Mouse (Mus musculus): Measurements from ENCODE around the gene Serp2. TPM values are rescaled to one million over a fixed set of nuclear protein-coding genes. Genes with fewer than 3 reads are reported as not detected.

The Serp2 gene
- 24.4 TPM in 2 replicates for polyA plus RNA-seq (2014; fragmentation: Nextera tagmentation; extraction: Ambion mirVana)

DNA sequence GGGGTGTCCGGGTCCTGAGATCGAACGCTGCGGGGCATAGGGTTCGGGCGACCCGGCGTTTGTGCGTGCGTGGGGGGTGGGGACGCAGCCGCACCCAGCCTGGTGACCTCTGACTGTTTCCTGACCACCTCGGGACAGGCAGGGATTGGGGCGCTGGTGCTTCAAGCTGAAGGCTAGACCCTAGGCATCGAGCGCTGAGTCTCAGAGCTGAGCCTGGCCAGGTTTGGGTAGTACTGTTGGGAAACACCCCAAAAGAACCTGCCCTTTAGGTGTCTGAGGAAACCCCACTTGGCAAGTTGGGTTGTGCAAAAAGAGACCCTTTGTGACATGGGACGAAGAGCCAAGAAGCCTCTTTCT lies at the start of gene Serp2:
Gene Serp2, minus strand, starts transcription at position 38 of the 357 bp plus-strand sequence.
- Histone ChIP-seq H3K9me3 (replicated peaks; ENCODE audit: control insufficient read depth, low read length) (no peaks in the 10 kb centered on the region), H3K36me3 (ENCODE audit: control insufficient read depth, insufficient read depth, low read length) (no peaks in the 10 kb centered on the region), H3K9ac (ENCODE audit: low read depth, low read length) (peak within 1 kb of the TSS; percentile 80), H3K4me1 (ENCODE audit: control insufficient read depth, insufficient read depth, low read length) (peaks cover 15% of the 10 kb centered on the region), H3K4me3 (ENCODE audit: low read depth, low read length) (peak within 1 kb of the TSS; percentile 71), H3K27ac (ENCODE audit: low read depth, low read length) (peak within 1 kb of the TSS; percentile 66), H3K4me2 (peak within 1 kb of the TSS; percentile 94), H3K27me3 (ENCODE audit: control insufficient read depth, insufficient read depth, low read length) (no peaks in the 10 kb centered on the region)
- ATAC-seq (replicated peaks; ENCODE audit: insufficient number of reproducible peaks, low FRiP score, low TSS enrichment), result no peak
- 10% methylated on average over 17 of the region's 17 CpGs for WGBS (ENCODE audit: insufficient replicate concordance)

DNA sequence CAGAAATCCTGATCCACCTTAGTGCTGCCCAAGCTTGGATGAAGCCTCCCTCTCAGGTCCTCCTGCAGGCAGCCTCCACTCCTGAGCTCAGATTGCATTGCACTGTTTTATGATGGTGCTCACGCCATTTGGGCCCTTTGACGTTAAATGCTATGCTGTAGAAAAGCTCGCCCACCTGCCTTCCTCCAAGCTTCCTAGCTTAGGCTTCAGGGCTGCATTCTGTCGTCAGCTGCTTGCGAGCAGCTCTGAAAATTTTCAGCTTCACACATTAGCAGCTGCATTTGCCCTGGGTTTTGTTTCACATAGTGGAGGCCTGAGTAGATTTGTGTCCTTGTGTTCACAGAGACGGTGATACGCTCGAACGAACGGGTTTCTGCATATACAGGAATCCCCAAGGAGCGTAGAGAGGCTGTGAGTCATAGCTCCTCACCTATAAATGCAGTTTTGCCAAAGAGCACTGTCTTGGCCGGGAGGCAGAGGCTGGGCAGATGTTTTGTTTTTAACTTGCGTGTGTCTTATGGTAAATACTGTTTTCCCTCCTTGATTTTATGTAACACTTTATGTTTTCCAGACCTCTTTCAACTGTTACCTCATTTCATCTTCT lies 49.3 kb upstream of the Serp2 start:
- H3K9me3 ChIP-seq (replicated peaks; ENCODE audit: control insufficient read depth, low read length), result no peaks in the 10 kb centered on the region
- H3K4me3 ChIP-seq (ENCODE audit: low read depth, low read length), result no peak overlapping the region
- no peak for ATAC-seq (replicated peaks; ENCODE audit: insufficient number of reproducible peaks, low FRiP score, low TSS enrichment)
- H3K27me3 ChIP-seq (ENCODE audit: control insufficient read depth, insufficient read depth, low read length), result no peaks in the 10 kb centered on the region
- H3K4me1 ChIP-seq (ENCODE audit: control insufficient read depth, insufficient read depth, low read length), result peaks cover 7% of the 10 kb centered on the region; the same call in 1 of the 2 replicates
- H3K4me2 ChIP-seq, result no peak overlapping the region
- no peaks in the 10 kb centered on the region for H3K36me3 ChIP-seq (ENCODE audit: control insufficient read depth, insufficient read depth, low read length)
- WGBS (ENCODE audit: insufficient replicate concordance), result 72% methylated on average over 13 of the region's 13 CpGs
- H3K27ac ChIP-seq (ENCODE audit: low read depth, low read length), result no peak overlapping the region
- no peak overlapping the region for H3K9ac ChIP-seq (ENCODE audit: low read depth, low read length)

DNA sequence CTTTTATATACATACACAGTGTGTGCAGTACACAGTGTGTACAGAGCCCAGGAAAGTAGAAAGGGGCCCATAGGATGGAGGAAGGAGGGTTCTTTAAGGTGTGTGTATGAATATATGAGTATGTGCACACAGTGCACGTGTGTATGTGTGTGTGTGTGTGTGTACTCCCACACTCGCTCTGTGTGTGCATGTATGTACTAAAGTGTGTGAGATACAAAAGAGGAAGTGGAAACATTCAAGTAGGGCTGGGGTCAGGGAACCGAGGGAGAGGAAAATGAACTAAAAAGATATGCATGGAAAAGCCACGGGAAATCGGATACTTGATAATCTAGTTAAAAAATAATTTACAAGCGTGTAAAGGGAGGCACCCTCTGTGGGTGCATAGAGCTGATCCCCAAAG lies 47.3 kb upstream of the Serp2 start:
- no peak overlapping the region for H3K4me2 ChIP-seq
- no peak overlapping the region for H3K4me3 ChIP-seq (ENCODE audit: low read depth, low read length)
- no peaks in the 10 kb centered on the region for H3K36me3 ChIP-seq (ENCODE audit: control insufficient read depth, insufficient read depth, low read length)
- H3K27ac ChIP-seq (ENCODE audit: low read depth, low read length), result no peak overlapping the region
- H3K9me3 ChIP-seq (replicated peaks; ENCODE audit: control insufficient read depth, low read length), result no peaks in the 10 kb centered on the region
- no peak for ATAC-seq (replicated peaks; ENCODE audit: insufficient number of reproducible peaks, low FRiP score, low TSS enrichment)
- 75% methylated on average over 6 of the region's 6 CpGs for WGBS (ENCODE audit: insufficient replicate concordance)
- no peaks in the 10 kb centered on the region for H3K27me3 ChIP-seq (ENCODE audit: control insufficient read depth, insufficient read depth, low read length)
- peaks cover 9% of the 10 kb centered on the region; the same call in 1 of the 2 replicates for H3K4me1 ChIP-seq (ENCODE audit: control insufficient read depth, insufficient read depth, low read length)
- H3K9ac ChIP-seq (ENCODE audit: low read depth, low read length), result no peak overlapping the region

DNA sequence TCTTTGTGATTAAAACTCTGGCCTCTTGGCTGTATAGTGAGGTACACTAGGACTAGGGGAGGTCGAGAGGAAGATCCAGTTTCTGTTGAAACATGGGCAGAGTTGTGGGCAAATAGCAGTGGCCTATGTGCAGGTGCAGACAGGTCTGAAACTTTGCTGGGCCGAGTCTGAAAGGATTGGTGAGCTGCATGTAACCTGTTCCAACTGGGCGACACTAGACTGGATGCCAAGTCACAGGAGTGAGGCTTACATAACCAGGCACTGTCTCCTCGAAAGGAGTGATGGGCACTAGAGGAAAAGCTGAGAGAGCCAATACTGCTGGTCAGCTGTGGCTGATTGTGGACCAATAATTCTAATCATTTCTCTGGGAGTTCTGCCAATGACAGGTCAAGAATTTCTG lies 45.0 kb upstream of the Serp2 start:
- WGBS (ENCODE audit: insufficient replicate concordance), result 82% methylated on average over 4 of the region's 4 CpGs
- H3K4me1 ChIP-seq (ENCODE audit: control insufficient read depth, insufficient read depth, low read length), result peaks cover 13% of the 10 kb centered on the region
- H3K36me3 ChIP-seq (ENCODE audit: control insufficient read depth, insufficient read depth, low read length), result no peaks in the 10 kb centered on the region
- H3K27ac ChIP-seq (ENCODE audit: low read depth, low read length), result no peak overlapping the region
- H3K4me2 ChIP-seq, result no peak overlapping the region
- no peak overlapping the region for H3K9ac ChIP-seq (ENCODE audit: low read depth, low read length)
- H3K27me3 ChIP-seq (ENCODE audit: control insufficient read depth, insufficient read depth, low read length), result no peaks in the 10 kb centered on the region
- no peaks in the 10 kb centered on the region for H3K9me3 ChIP-seq (replicated peaks; ENCODE audit: control insufficient read depth, low read length)
- H3K4me3 ChIP-seq (ENCODE audit: low read depth, low read length), result no peak overlapping the region
- no peak for ATAC-seq (replicated peaks; ENCODE audit: insufficient number of reproducible peaks, low FRiP score, low TSS enrichment)

DNA sequence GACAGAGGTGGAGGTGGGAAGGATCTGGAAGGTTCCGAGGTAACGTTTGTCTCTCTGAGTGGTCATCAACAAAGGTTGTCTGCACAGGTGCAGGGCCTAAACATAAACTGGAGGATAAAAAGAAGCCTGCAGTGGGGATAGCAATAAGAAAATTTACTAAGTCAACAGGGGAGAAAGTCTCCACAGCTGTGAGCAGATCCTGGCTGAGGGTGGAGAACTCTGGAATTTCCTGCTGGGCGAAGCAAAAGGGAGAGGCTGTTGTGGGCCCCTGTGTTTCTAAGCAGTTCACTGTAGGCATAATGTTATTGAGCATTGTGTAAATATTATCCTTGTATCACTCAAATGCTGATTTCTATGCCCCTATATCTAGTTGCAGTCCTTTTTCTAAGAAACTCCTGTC lies 43.7 kb upstream of the Serp2 start:
- Histone ChIP-seq H3K27me3 (ENCODE audit: control insufficient read depth, insufficient read depth, low read length) (no peaks in the 10 kb centered on the region), H3K4me2 (no peak overlapping the region), H3K9me3 (replicated peaks; ENCODE audit: control insufficient read depth, low read length) (no peaks in the 10 kb centered on the region), H3K9ac (ENCODE audit: low read depth, low read length) (no peak overlapping the region), H3K4me1 (ENCODE audit: control insufficient read depth, insufficient read depth, low read length) (peaks cover 11% of the 10 kb centered on the region), H3K4me3 (ENCODE audit: low read depth, low read length) (no peak overlapping the region), H3K36me3 (ENCODE audit: control insufficient read depth, insufficient read depth, low read length) (no peaks in the 10 kb centered on the region), H3K27ac (ENCODE audit: low read depth, low read length) (no peak overlapping the region)
- WGBS (ENCODE audit: insufficient replicate concordance), result 72% methylated on average over 3 of the region's 3 CpGs
- ATAC-seq (replicated peaks; ENCODE audit: insufficient number of reproducible peaks, low FRiP score, low TSS enrichment), result no peak

DNA sequence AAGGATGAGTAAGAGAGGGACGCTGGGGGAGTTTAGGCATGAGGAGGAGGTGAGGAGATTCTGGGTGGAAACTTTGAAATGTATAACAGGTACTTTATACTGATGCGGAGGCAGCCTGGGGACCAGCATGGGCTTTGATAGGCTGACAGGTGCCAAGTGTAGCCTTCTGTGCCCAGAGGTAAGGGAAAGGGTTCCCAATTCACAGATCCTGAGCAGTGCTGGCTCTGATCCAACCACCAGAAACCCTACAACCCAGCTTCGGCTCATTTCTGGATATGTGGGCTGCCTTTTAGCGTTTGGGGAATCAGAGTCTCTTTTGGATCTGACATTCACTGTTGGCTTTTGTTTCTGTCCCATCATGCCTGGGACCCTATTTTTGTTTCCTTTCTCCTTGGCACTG lies 43.0 kb upstream of the Serp2 start:
- no peak overlapping the region for H3K27ac ChIP-seq (ENCODE audit: low read depth, low read length)
- peaks cover 8% of the 10 kb centered on the region for H3K4me1 ChIP-seq (ENCODE audit: control insufficient read depth, insufficient read depth, low read length)
- H3K4me2 ChIP-seq, result peak overlapping the region; percentile 61
- no peaks in the 10 kb centered on the region for H3K27me3 ChIP-seq (ENCODE audit: control insufficient read depth, insufficient read depth, low read length)
- H3K9me3 ChIP-seq (replicated peaks; ENCODE audit: control insufficient read depth, low read length), result no peaks in the 10 kb centered on the region
- ATAC-seq (replicated peaks; ENCODE audit: insufficient number of reproducible peaks, low FRiP score, low TSS enrichment), result no peak
- WGBS (ENCODE audit: insufficient replicate concordance), result 38% methylated on average over 4 of the region's 4 CpGs
- H3K9ac ChIP-seq (ENCODE audit: low read depth, low read length), result no peak overlapping the region
- no peaks in the 10 kb centered on the region for H3K36me3 ChIP-seq (ENCODE audit: control insufficient read depth, insufficient read depth, low read length)
- no peak overlapping the region for H3K4me3 ChIP-seq (ENCODE audit: low read depth, low read length)

DNA sequence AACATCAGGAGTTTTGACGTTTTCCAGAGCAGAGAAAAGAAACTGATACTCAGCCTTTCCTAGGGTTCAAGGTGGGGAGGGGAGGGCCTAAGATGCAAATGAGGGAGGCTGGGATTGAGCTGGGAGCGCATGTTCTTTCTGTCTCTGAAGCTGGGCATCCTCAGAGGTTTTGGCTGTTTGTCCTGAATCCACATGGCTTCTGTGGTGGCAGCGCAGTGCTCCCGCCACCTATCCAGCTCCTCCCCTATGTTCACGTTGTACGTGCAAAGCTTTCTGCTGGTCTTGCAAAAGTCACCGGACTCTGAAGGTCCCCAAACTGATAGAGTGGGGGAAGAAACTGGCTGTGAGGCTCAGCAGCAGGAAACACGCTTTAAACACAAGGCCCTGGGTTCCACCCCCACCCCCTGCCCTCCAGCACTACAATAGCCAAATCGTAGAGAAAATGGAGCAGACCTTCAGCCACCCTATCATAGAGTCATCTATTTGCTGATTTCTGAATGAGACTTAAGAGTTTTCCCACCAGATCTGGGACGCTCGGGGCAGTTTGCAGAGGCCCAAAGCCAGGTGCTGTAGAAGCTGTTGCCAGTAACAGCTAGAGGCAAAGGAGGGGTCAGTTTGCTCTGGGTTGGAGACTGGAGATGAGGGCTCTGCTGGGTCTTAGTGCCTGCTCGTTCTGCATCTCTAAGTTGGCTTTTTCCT lies 42.0 kb upstream of the Serp2 start:
- Histone ChIP-seq H3K27ac (ENCODE audit: low read depth, low read length) (peak overlapping the region; percentile 63), H3K4me1 (ENCODE audit: control insufficient read depth, insufficient read depth, low read length) (peaks cover 9% of the 10 kb centered on the region; the same call in 1 of the 2 replicates), H3K4me2 (peak overlapping the region; percentile 61), H3K9me3 (replicated peaks; ENCODE audit: control insufficient read depth, low read length) (no peaks in the 10 kb centered on the region), H3K36me3 (ENCODE audit: control insufficient read depth, insufficient read depth, low read length) (no peaks in the 10 kb centered on the region), H3K9ac (ENCODE audit: low read depth, low read length) (peak overlapping the region; percentile 55), H3K27me3 (ENCODE audit: control insufficient read depth, insufficient read depth, low read length) (no peaks in the 10 kb centered on the region), H3K4me3 (ENCODE audit: low read depth, low read length) (peak overlapping the region; percentile 32)
- 2% methylated on average over 12 of the region's 12 CpGs for WGBS (ENCODE audit: insufficient replicate concordance)
- ATAC-seq (replicated peaks; ENCODE audit: insufficient number of reproducible peaks, low FRiP score, low TSS enrichment), result peak; percentile 75

DNA sequence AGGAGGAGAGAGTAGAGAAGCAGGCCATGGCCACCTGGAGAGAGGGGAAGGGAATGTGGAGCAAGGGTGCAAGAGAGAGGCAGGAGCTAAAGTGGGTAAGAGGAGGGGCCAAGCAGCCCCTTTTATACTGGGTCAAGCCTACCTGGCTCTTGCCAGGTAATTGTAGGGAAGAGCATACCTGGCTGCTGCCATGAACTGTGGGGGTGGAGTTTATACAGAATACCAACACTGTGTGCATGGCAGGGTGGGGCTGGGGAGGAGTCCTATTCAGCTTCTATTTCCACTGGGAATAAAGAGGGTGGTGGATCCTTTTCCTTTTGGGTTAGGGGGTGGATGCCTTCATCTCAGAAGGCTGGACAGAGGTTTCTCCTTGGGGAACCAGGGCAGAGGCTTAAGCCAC lies 41.1 kb upstream of the Serp2 start:
- no peak overlapping the region for H3K9ac ChIP-seq (ENCODE audit: low read depth, low read length)
- H3K4me1 ChIP-seq (ENCODE audit: control insufficient read depth, insufficient read depth, low read length), result peaks cover 9% of the 10 kb centered on the region; the same call in 1 of the 2 replicates
- ATAC-seq (replicated peaks; ENCODE audit: insufficient number of reproducible peaks, low FRiP score, low TSS enrichment), result 0 out of 2 replicates have a peak, but pooled peaks have one; percentile 25
- no peak overlapping the region for H3K27ac ChIP-seq (ENCODE audit: low read depth, low read length)
- H3K4me2 ChIP-seq, result no peak overlapping the region
- no peaks in the 10 kb centered on the region for H3K27me3 ChIP-seq (ENCODE audit: control insufficient read depth, insufficient read depth, low read length)
- H3K4me3 ChIP-seq (ENCODE audit: low read depth, low read length), result no peak overlapping the region
- no peaks in the 10 kb centered on the region for H3K9me3 ChIP-seq (replicated peaks; ENCODE audit: control insufficient read depth, low read length)
- no peaks in the 10 kb centered on the region for H3K36me3 ChIP-seq (ENCODE audit: control insufficient read depth, insufficient read depth, low read length)

All from heart, embryonic 11.5 days (tissue).